Mouse (Mus musculus) cerebellum, adult 2 months (tissue): ENCODE data around the gene Ddx23.

Experiments used
- CTCF ChIP-seq: fragments of 200-500 bp; IDR thresholded peaks from 2 replicates; pipeline ENCODE4 v1.5.1; 2011; ENCODE audit warnings: low read depth, mild to moderate bottlenecking, control low read depth, low read length, moderate library complexity, borderline replicate concordance; ENCODE audit not compliant: insufficient read depth
- POLR2A ChIP-seq: fragments of 200-500 bp; IDR thresholded peaks from 2 replicates; pipeline ENCODE4 v1.6.1; 2011; ENCODE audit warnings: low read length, control low read depth, borderline replicate concordance; ENCODE audit not compliant: insufficient read depth

- no peak for TF ChIP-seq POLR2A
- TF ChIP-seq CTCF, result no peak
Measured at GRCm38 (mm10) chr15:98607557-98607956, 55.1 kb downstream of the Ddx23 start.
